ENCODE assay signal across 28 mouse cellular contexts in genomic region chr13:103726872-103727271, GRCm38 (mm10).
"Had no signal": no experiment of that assay in that cellular context is flagged by ENCODE, and none has a peak within 500 bp of the region (broad histone marks: within the 10 kb centered on the region; RNA-seq: fewer than 3 reads in every experiment).

No protein-coding gene starts in this region.

- DNase-seq: cerebellum, adult 2 months; cerebellum, adult 8-10 months; cerebellum, adult 9-10 months; cerebellum, adult 9-11 months; cerebellum, postnatal 10 days; cerebellum, postnatal 14 days; cerebellum, postnatal 25 days; cerebellum, postnatal 36 days; embryo, embryonic 11 days; forebrain, postnatal 0 days; gastrocnemius, adult 2 months; gastrocnemius, postnatal 10 days; gastrocnemius, postnatal 14 days; gastrocnemius, postnatal 25 days; gastrocnemius, postnatal 36 days; heart, adult 18-20 months; heart, adult 2 months had no signal

- H3K27ac ChIP-seq: embryonic facial prominence, embryonic 10.5 days; embryonic facial prominence, embryonic 12.5 days; embryonic facial prominence, embryonic 13.5 days; embryonic facial prominence, embryonic 15.5 days; forebrain, embryonic 10.5 days; forebrain, embryonic 12.5 days; forebrain, embryonic 13.5 days; forebrain, embryonic 15.5 days; gastrocnemius, adult 2 months; heart, adult 2 months had no signal

- H3K9me3 ChIP-seq: embryonic facial prominence, embryonic 10.5 days; embryonic facial prominence, embryonic 12.5 days; embryonic facial prominence, embryonic 13.5 days; forebrain, embryonic 10.5 days; forebrain, embryonic 12.5 days; forebrain, embryonic 13.5 days; forebrain, embryonic 15.5 days had no signal

- H3K27me3 ChIP-seq: embryonic facial prominence, embryonic 12.5 days; embryonic facial prominence, embryonic 13.5 days; embryonic facial prominence, embryonic 15.5 days; forebrain, embryonic 12.5 days; forebrain, embryonic 13.5 days; forebrain, embryonic 15.5 days had no signal

- H3K4me2 ChIP-seq: embryonic facial prominence, embryonic 12.5 days; embryonic facial prominence, embryonic 13.5 days; embryonic facial prominence, embryonic 15.5 days; forebrain, embryonic 12.5 days; forebrain, embryonic 13.5 days; forebrain, embryonic 15.5 days had no signal

- H3K36me3 ChIP-seq: embryonic facial prominence, embryonic 15.5 days; forebrain, embryonic 15.5 days had no signal

- H3K4me3 ChIP-seq: embryonic facial prominence, embryonic 10.5 days; embryonic facial prominence, embryonic 12.5 days; embryonic facial prominence, embryonic 13.5 days; embryonic facial prominence, embryonic 15.5 days; erythroblast, embryonic 14.5 days; forebrain, embryonic 10.5 days; forebrain, embryonic 12.5 days; forebrain, embryonic 13.5 days; forebrain, embryonic 15.5 days; gastrocnemius, adult 2 months; heart, adult 2 months had no signal

- ATAC-seq: forebrain, embryonic 13.5 days; forebrain, embryonic 14.5 days; forebrain, embryonic 15.5 days; forebrain, embryonic 16.5 days; forebrain, postnatal 0 days had no signal

- H3K4me1 ChIP-seq: embryonic facial prominence, embryonic 10.5 days; embryonic facial prominence, embryonic 12.5 days; embryonic facial prominence, embryonic 13.5 days; embryonic facial prominence, embryonic 15.5 days; forebrain, embryonic 10.5 days; forebrain, embryonic 12.5 days; forebrain, embryonic 13.5 days; forebrain, embryonic 15.5 days had no signal

- H3K9ac ChIP-seq: embryonic facial prominence, embryonic 12.5 days; embryonic facial prominence, embryonic 13.5 days; embryonic facial prominence, embryonic 15.5 days; forebrain, embryonic 12.5 days; forebrain, embryonic 13.5 days; forebrain, embryonic 15.5 days; forebrain, postnatal 0 days had no signal
